Mouse (Mus musculus): Measurements from ENCODE around the gene Midn. TPM values are rescaled to one million over a fixed set of nuclear protein-coding genes. Genes with fewer than 3 reads are reported as not detected.
"Not testable (repeated sequence)": the region's sequence is repeated elsewhere in the genome, so short reads cannot be mapped to it uniquely, and the experiment has no call there.

The Midn gene
- total and polyA plus RNA-seq, 3 experiments: 8.1 to 26.7 TPM; not detected in 1

GRCm38 (mm10) chr10:80165392-80166128 is 17.5 kb downstream of the Midn start, which contains the start of gene Cirbp:
Cirbp (plus strand) TSS chr10:80165985.
- Histone ChIP-seq H3K27ac (ENCODE audit: control insufficient read depth, low read depth, low read length) (peak within 1 kb of the TSS; percentile 79), H3K79me2 (ENCODE audit: control insufficient read depth, insufficient read depth, low read length, poor library complexity) (peaks cover 8% of the 10 kb centered on the region; the same call in 1 of the 2 replicates), H3K9ac (ENCODE audit: control insufficient read depth, low read depth, low read length, poor library complexity, severe bottlenecking) (peak within 1 kb of the TSS; percentile 66), H3K4me1 (ENCODE audit: control insufficient read depth in 1 of 2, insufficient read depth in 2 of 2, low read length in 2 of 2) (peaks cover 4 to 29% of the 10 kb centered on the region in 2 experiments), H3K36me3 (ENCODE audit: control insufficient read depth in 1 of 2, insufficient read depth in 2 of 2, low read length in 2 of 2) (peaks cover 0 to 12% of the 10 kb centered on the region in 2 experiments; a peak in 2 of 4 replicates), H3K9me3 (replicated peaks; ENCODE audit: insufficient read depth, low read length) (no peaks in the 10 kb centered on the region), H3K4me3 (ENCODE audit: control insufficient read depth in 1 of 2, insufficient read depth in 1 of 2, low read depth in 2 of 2, low read length in 2 of 2) (peak within 1 kb of the TSS; percentile 52 to 58), H3K27me3 (ENCODE audit: control insufficient read depth in 1 of 2, insufficient read depth in 2 of 2, low read length in 2 of 2) (no peaks in the 10 kb centered on the region)
- peak; percentile 92 for DNase-seq (ENCODE audit: low read depth, low spot score)
- TF ChIP-seq MYB (IDR thresholded peaks at IDR 0.05; ENCODE audit: low read depth, low read length): no peak
- TF ChIP-seq HCFC1 (IDR thresholded peaks at IDR 0.05; ENCODE audit: low read depth, low read length): no peak
- TF ChIP-seq USF1 (IDR thresholded peaks at IDR 0.05; ENCODE audit: low read depth, low read length): peak; percentile 45; the same call in 1 of the 2 replicates
- TF ChIP-seq TBP (IDR thresholded peaks at IDR 0.05; ENCODE audit: low read depth, low read length): peak; percentile 79
- TF ChIP-seq MAZ (IDR thresholded peaks at IDR 0.05; ENCODE audit: low read depth, low read length): peak; percentile 80; the same call in 1 of the 2 replicates
- TF ChIP-seq USF2 (IDR thresholded peaks at IDR 0.05; ENCODE audit: borderline replicate concordance in 1 of 2, insufficient read depth in 1 of 2, low read depth in 1 of 2, low read length in 2 of 2): no peak
- peak; percentile 13; the same call in 1 of the 2 replicates for TF ChIP-seq MXI1 (IDR thresholded peaks at IDR 0.05; ENCODE audit: low read depth, low read length)
- peak; percentile 37 for TF ChIP-seq MAX (IDR thresholded peaks at IDR 0.05; ENCODE audit: low read length)
- TF ChIP-seq GATA1 (IDR thresholded peaks at IDR 0.05; ENCODE audit: low read depth, low read length): no peak
- TF ChIP-seq MEF2A (IDR thresholded peaks at IDR 0.05; ENCODE audit: extremely low read depth, insufficient replicate concordance, low read depth, low read length, poor library complexity, severe bottlenecking): no peak
- no peak for TF ChIP-seq ZMIZ1 (IDR thresholded peaks at IDR 0.05; ENCODE audit: low read depth, low read length)
- TF ChIP-seq JUND (IDR thresholded peaks at IDR 0.05; ENCODE audit: low read depth, low read length): no peak
- no peak for TF ChIP-seq NELFE (IDR thresholded peaks at IDR 0.05; ENCODE audit: low read depth, low read length)
- no peak for TF ChIP-seq ZKSCAN1 (IDR thresholded peaks at IDR 0.05; ENCODE audit: low read depth, low read length)
- peak; percentile 4 to 64; a peak in 2 of 4 replicates for TF ChIP-seq POLR2A (IDR thresholded peaks at IDR 0.05; ENCODE audit: control insufficient read depth in 1 of 2, insufficient read depth in 1 of 2, low read depth in 1 of 2, low read length in 2 of 2, poor library complexity in 1 of 2)
- TF ChIP-seq ETS1 (IDR thresholded peaks at IDR 0.05; ENCODE audit: low read depth, low read length): peak; percentile 51; the same call in 1 of the 2 replicates
- peak; percentile 19; the same call in 1 of the 2 replicates for TF ChIP-seq NRF1 (IDR thresholded peaks at IDR 0.05; ENCODE audit: insufficient read depth, low read depth, low read length, poor library complexity, severe bottlenecking)

GRCm38 (mm10) chr10:80166136-80166535 is 18.1 kb downstream of the Midn start:
- H3K79me2 ChIP-seq (ENCODE audit: control insufficient read depth, insufficient read depth, low read length, poor library complexity); H3K9me3 ChIP-seq (replicated peaks; ENCODE audit: insufficient read depth, low read length); H3K27me3 ChIP-seq (ENCODE audit: control insufficient read depth in 1 of 2, insufficient read depth in 2 of 2, low read length in 2 of 2); DNase-seq (ENCODE audit: low read depth, low spot score): not testable (repeated sequence)
- H3K4me1 ChIP-seq (ENCODE audit: control insufficient read depth in 1 of 2, insufficient read depth in 2 of 2, low read length in 2 of 2): peaks cover 4 to 28% of the 10 kb centered on the region in 2 experiments
- H3K4me3 ChIP-seq (ENCODE audit: control insufficient read depth in 1 of 2, insufficient read depth in 1 of 2, low read depth in 2 of 2, low read length in 2 of 2): peak overlapping the region; percentile 52 to 57
- peaks cover 0 to 12% of the 10 kb centered on the region in 2 experiments; a peak in 2 of 4 replicates for H3K36me3 ChIP-seq (ENCODE audit: control insufficient read depth in 1 of 2, insufficient read depth in 2 of 2, low read length in 2 of 2)
- peak overlapping the region; percentile 44 for H3K9ac ChIP-seq (ENCODE audit: control insufficient read depth, low read depth, low read length, poor library complexity, severe bottlenecking)
- TF ChIP-seq ZNF384 (IDR thresholded peaks at IDR 0.05; ENCODE audit: low read depth, low read length) (peak; percentile 44; the same call in 1 of the 2 replicates), MYC (IDR thresholded peaks at IDR 0.05; ENCODE audit: low read depth, low read length) (0 out of 2 replicates have a peak, but pooled peaks have one; percentile 14)
- H3K27ac ChIP-seq (ENCODE audit: control insufficient read depth, low read depth, low read length): peak overlapping the region; percentile 72

Data from MEL (cell line).